Mouse (Mus musculus) bone marrow macrophage, adult 2 months (primary cell): ENCODE measurements at regions not wholly inside any gene's neighbourhood (a gene's known extent, or its start where the extent isn't known, plus 50 kb on each side); places are given as distances from the start of the nearest gene placed in this dataset.

Experiments
- CTCF ChIP-seq: IDR thresholded peaks from 2 replicates; pipeline ENCODE4 v1.5.1; 2012; ENCODE audit warnings: low read depth, mild to moderate bottlenecking, low read length, moderate library complexity
- POLR2A ChIP-seq: IDR thresholded peaks from 2 replicates; pipeline ENCODE4 v1.6.1; 2012; ENCODE audit warnings: mild to moderate bottlenecking, low read depth, low read length, borderline replicate concordance

DNA sequence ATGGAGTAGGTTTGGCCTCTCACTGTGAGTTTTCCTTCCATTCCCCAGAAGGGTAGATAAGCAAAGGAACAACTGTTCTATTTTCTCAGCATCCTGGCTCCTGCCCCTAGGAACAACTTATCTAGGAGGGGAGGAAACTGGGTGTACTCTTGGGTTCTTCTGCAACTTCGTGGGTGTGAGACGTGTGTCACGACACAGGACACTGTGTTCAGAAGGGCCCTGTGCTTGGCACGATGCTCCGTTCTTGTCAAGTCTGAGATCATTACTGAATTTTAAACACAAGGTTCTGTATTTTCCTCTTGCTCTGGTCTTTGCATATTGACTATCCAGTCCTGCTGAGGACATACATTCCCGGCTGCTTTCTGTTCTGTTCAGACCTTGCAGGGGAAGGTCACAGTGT lies 86.8 kb upstream of the Tmpo start:
- TF ChIP-seq CTCF: no peak
- TF ChIP-seq POLR2A: no peak
